Mouse (Mus musculus) kidney, postnatal 14 days (tissue): ENCODE measurements around the gene Ppp4r3b.
A peak's percentile ranks its signal among the peaks of the same experiment; 100 is the strongest.

Source experiments
- DNase-seq: peaks from one replicate; pipeline ENCODE4 v3.0.0; 2022; ENCODE audit warnings: mixed read lengths

The Ppp4r3b gene

GRCm38 (mm10) chr11:29172563-29173124, at the start of gene Ppp4r3b:
Ppp4r3b (plus strand) TSS chr11:29172890.
- peak; percentile 99 for DNase-seq

DNA sequence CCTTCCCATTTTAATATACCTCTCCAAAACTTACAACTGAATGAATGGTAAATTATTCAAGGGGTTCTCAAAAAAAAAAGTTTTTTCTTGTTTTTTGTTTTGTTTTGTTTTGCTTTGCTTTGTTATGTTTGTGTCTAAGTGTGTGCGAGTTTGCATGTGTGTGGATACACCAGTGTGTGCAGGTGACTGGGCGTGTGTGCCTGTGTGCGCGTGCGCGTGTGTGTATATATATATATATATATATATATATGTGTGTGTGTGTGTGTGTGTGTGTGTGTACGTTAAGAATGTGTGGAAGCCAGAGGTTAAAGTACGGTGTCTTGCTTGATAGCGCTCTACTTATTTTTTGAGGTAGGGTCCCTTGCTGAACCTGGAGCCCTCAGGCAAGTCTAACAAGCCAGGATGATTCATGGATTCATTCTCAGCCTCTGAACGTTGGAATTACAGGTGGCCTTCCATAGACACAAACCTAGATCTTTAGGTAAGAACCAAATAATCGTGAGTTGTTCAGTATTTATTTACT, 42.8 kb upstream of the Ppp4r3b start:
- DNase-seq: no peak

DNA sequence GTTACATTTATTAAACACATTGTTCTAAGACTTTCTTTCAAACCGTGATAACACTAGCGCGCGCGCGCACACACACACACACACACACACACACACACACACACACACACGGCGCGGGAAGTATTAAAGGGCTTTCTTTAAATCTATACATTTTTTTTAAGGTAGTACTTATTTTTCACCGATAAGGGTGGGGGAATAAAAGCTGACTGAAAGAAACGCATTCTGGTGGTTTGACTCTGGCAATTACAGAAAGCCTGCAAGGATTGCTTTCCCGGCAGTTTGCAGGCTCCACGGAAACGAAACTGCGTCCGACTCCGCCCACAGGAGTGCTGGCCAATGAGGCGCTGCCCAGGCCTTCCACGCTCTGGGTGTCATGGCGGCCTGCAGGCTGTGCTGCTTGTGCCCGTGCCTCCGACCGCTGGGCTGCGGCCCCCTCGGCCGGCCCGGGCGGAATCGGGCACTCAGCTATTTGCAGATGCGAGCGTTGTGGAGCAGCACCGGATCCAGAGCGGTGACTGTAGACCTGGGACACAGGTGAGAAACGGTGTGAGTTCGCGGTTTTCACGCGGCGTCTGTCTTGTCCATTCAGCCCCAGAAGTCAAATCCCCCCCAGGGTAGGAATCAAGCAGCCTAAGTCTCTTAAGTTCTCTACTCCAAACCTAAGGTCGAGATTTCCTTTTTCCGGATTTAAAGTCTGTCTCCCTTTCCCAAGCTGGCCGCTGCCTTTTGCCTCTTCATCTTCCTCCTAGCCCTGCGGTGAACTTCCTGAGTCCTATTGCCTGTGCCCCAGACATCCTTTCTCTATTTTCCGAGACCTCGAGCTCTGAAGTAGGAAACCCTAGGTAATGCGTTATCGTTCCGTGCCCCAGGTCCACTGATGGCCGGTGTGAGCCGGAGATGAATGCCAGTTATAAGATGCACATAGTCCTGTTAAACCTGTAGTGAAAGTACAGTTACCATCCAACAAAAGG, 42.0 kb upstream of the Ppp4r3b start, which contains the start of gene Pnpt1:
Gene Pnpt1 (plus strand): TSS at position 360 of the 971 bp plus-strand sequence.
- DNase-seq: peak; percentile 95

DNA sequence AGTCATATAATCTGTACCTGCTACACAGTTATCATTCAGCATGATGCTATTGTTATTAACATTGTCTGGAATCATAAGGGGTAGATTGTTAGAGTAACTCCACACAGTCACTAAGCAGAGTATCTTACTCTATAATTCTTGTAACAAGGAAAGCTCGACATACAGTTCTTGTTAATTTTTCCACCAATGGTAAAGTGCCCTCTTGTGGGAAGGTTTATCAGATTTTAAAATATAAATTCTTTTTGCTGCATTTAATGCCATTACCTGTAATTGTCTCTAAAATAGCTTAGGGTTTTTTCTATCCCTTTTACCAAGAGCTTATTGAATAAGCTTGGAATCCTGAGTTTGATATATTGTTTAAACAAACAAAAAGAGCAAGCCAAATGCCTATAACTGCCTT, 32.0 kb upstream of the Ppp4r3b start:
- no peak for DNase-seq

DNA sequence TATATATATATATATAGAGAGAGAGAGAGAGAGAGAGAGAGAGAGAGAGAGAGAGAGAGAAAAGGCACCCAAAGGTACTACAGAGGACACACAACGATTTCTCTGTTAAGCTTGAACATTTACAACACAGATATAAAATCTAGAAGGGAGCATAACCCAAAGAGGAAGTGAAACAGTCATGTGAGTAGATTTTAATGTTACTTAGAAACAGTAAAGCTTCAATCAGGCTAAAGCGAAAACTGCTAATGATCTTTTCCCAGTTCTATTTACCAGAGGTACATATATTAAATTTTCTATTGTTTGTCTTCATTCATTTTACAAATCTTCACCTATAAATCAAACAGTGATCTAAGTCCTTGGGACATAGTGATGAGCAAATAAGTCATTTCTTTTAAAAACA, 23.8 kb upstream of the Ppp4r3b start:
- no peak for DNase-seq

DNA sequence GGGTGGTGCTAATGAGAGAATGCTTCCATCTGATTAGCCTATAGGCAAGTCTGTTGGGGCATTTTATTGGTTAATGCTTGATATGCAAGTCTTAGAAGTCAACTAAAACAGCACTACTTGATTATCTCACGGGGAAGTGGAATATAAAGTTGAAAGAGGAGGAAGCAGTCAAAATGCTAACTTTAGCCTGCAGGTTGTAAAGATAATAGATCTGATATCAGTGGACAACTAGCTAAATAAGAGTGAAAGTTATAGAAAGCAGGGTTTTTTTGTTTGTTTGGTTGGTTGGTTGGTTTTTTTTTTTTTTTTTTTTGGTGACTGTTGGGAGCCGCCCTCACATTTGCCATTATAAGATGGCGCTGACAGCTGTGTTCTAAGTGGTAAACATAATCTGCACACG, 9.1 kb upstream of the Ppp4r3b start:
- DNase-seq: no peak

- DNase-seq: peak; percentile 74
Observed at GRCm38 (mm10) chr11:29171959-29172391, 715 bp upstream of the Ppp4r3b start.

DNA sequence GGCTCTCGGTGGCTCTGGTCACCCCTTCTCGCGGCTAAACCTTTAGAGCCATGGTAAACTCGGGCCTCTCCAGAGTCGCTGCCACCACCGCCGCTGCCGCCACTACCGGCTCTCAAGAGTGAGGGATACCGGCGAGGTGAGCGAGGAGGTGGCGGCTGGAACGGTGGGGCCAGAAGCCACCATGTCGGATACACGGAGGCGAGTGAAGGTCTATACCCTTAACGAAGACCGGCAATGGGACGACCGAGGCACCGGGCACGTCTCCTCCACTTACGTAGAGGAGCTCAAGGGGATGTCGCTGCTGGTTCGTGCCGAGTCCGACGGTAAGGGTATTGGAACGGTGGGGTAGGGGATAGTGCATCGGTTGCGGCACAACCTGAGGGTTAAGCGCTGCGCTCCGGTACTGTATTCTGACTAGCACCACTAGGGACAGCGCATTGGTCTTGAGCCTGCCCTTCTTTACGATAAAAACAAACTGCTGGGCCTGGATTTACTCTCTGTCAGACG, 488 bp downstream of the Ppp4r3b start:
- peak; percentile 62 for DNase-seq

DNA sequence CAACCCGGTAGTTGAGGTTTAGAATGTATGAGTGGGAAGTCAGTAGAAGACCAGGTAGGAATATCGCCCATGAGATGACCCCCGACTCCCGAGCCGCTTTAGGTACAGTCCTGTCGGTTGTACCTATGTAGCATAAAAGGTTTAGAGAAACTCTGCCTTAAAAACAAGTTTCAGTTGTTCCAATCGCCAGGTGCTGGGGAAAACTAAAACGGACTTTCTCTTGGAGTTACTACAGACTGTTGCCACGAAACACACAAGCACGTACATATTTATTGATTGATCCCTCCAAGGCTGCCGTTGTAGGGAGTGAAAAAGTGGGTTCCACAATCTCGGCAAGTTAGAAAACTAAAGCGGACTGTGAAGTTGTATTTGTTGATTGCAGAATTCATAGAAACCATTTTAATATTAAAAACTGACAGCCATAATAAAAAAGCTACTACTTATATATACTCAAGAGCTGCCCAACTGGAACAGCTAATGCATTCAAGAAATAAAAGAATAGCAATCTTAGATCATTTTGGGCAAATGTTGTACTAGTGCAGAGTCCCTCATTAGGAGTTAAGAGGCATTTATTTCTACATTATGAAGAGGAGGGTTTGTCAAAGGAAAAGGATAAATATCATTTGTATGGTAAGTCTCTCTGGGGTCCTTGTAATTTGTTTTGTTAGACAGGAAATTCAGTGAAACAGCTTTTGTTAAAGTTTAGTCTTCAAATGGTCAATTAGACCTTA, 1.2 kb downstream of the Ppp4r3b start:
- no peak for DNase-seq

- no peak for DNase-seq
Observed at GRCm38 (mm10) chr11:29179319-29179718, 6.6 kb downstream of the Ppp4r3b start.

DNA sequence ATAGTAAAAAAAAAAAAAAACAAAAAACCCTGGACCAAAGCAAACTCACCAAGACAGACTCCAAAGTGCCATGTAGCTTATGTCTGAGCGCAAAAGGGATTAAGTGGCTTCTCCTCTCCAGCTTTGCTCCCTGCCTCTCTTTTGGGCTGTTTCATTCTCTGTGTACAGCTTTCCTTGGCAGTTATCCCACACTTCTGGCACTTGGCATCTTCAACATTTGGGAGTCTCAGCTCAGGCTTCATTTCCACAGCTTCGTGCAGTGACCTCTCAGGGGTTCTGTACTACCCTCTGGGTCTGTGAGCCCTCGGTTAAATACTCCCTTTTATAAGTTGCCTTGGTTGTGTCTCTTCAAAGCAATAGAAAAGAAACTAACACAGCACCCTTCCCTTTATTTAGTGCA, 8.0 kb downstream of the Ppp4r3b start:
- peak; percentile 5 for DNase-seq

GRCm38 (mm10) chr11:29181751-29182150, 9.1 kb downstream of the Ppp4r3b start:
- DNase-seq: no peak

DNA sequence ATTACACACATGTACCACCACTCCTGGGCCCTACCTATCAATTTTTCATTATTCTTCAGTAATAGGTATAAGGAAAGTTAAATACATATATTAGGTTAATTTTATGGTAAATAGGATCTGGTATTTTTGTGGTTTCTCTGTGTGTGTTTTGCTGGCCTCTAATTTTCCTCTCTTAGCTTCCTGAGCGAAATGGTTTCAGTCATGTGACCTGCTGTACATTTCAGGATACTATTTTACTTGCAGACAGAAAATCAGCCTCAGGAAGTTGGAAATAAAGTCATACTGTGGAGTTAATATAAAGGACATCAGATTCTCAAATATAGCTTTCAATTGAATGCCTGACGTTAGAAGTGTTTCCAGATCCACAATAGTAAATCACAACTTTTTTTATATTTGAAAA, 16.3 kb downstream of the Ppp4r3b start:
- DNase-seq: no peak

- DNase-seq: no peak
Observed at GRCm38 (mm10) chr11:29203653-29204052, 31.0 kb downstream of the Ppp4r3b start.

DNA sequence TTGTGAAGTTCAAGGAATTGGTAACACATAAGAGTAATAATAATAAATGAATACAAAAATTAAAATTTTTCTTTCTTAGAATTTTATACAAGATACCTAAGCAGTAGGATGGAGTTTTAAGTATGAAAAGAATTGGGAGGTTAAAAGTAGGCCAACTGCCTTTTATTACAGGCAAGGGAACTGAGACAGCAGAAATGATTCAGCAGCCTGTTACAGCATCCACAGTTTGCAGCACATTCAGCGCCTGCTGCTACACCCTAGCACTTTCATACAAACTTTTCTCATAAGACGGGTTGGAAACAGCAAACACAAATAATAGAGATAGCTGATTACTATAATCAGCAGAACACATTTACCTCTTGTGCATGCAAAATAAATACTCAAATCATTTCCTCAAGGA, 37.1 kb downstream of the Ppp4r3b start:
- no peak for DNase-seq

DNA sequence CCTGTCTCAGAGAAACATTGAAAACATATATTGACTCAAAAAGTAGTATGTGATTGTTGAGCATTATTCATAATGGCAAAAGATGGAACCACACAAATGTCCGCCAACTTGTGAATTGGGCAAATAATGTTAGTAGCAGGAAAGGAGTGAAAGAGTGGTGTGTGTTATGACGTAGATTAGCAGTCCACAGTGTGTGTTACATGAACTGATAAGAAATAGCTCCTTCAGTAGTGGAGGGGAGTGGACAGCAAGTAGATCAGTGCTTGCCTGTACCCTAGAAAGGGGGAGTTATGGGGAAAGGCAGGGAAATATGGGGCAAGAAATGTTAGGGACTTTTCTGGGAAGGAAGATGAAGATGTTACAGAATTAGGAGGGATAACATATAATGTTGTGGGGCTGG, 43.5 kb downstream of the Ppp4r3b start:
- no peak for DNase-seq

- no peak for DNase-seq
Observed at GRCm38 (mm10) chr11:29219055-29219454, 46.4 kb downstream of the Ppp4r3b start.

- DNase-seq: no peak
Observed at GRCm38 (mm10) chr11:29222310-29222709, 49.6 kb downstream of the Ppp4r3b start.

DNA sequence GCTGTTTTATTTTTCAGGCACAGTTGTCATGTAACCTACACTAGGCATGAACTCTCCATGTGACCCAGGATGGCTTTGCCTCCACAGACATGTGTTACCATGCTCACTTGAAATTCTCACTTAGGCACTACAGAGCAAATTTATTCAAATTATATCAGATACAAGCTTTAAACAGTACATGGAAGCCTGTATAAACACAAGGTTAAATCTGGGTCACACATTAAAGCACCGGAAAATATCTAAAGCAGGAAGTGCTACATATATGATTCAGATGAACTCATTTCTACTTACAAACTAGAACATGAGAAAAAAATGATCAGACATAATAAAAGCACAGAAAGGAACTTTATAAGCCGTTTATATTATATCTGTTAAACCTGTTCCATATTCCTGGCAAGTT, 52.1 kb downstream of the Ppp4r3b start:
- DNase-seq: no peak

DNA sequence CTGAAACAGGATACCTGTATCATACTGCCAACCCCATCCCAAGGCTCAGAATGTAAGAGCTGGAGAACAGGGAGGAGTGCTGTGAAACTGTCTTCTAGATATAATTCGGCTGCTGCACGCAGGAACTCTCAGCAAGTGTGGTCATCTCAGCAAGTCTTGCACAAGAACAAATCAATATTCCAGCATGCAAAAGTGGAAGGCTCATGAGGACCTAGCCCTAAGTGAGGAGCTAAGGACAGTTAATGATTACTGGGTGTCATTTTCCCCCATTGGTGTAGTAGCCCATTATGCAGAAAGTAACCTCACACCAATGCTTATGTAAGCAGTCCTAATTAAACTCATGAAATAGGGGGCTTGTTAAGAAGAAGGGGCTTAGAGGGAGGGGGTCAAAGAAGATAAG, 56.3 kb downstream of the Ppp4r3b start:
- no peak for DNase-seq

DNA sequence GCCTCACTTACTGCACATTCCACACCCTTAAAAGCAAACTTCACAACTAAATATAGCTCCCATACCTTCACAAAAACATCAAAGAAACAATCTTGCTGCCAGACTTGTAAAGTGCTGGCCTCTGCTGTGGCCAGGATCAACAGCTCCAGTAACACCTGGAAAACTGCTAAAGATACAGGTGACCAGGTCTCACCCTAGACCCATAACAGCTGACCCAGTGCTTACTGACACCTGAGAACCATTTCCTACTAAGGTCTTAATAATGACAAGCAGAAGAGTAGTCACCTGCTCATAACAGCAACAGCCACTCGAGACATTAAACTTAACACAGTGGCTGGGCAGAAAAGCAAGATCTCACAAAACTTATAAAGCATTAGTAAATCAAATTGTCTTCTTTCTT, 60.9 kb downstream of the Ppp4r3b start:
- DNase-seq: no peak

DNA sequence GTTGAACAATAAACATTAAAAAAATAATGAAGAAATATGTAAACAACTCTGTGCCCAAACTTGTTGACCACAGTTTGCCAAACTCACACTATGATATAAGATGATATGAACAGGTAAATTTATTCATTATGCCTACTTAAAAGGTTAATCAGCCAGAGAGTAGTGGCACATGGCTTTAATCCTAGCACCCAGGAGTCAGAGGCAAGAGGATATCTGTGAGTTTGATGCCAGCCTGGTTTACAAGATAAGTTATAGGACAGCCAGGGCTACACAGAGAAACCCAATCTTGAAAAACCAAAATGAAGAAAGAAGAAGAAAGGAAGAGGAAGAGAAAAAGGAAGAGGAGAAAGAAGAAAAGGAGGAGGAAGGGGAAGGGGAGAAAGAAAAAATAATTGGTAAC, 64.7 kb downstream of the Ppp4r3b start:
- DNase-seq: no peak

- no peak for DNase-seq
Observed at GRCm38 (mm10) chr11:29238047-29238446, 65.4 kb downstream of the Ppp4r3b start.
